Mouse (Mus musculus) CD4-positive, CD25-positive, alpha-beta regulatory T cell, adult 9 weeks (primary cell): ENCODE data around the gene Trappc2l. TPM values are rescaled to one million over a fixed set of nuclear protein-coding genes. Genes with fewer than 3 reads are reported as not detected.

ENCODE experiments used
- polyA plus RNA-seq: library from polyadenylated mRNA; unstranded; fragments of 100-300 nt; shearing (Covaris generic); gene quantifications from one replicate; pipeline ENCODE4 v1.2.1, GENCODE M21; 2017

The Trappc2l gene
- 55.9 TPM for polyA plus RNA-seq

GRCm38 (mm10) chr8:122611295-122612133 is at the start of gene Trappc2l, which contains the start of gene Galns:
Trappc2l (plus strand) TSS chr8:122611640.
Galns (minus strand) TSS chr8:122611463.

DNA sequence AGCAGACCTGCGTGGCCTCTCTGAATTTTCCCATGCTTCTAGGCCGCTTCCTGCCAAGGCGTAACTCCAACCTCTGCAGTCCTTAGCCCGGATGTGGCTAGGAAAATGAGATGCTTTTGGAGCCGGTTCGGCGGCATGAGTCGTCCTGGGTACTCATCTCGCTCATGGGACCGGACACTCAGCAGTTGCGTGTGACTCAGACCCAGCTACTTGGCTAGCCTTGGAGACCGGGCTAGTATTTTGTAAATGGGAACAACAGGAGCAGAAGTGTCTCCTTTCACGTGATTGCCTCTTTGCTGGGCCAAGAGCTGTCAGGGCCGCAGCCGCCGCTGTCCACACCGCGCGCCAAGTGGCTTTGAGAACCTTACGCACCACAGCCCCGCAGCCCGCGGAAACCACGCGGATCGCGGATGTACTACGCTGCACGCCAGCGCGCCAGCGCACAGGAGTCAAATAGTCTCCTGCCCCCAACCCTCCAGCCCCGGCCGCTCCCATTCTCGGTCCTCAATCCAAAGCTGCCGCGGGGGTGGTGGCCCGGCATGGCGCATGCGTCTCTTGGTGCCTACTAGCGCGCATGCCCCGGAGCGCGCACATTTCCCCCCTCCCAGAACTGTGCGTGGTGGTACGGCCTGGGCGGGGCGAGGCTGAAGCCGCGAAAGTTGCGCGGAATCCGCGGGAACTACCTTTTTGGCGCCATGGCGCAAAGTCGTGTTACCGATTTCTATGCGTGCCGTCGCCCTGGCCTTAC is 43.9 kb upstream of the Trappc2l start, which contains the start of gene Cdt1:
Gene Cdt1, plus strand, starts transcription at position 655 of the 748 bp plus-strand sequence.

GRCm38 (mm10) chr8:122576648-122577022 is 34.8 kb upstream of the Trappc2l start, which contains the start of gene Aprt:
Aprt (minus strand) TSS chr8:122576909.

DNA sequence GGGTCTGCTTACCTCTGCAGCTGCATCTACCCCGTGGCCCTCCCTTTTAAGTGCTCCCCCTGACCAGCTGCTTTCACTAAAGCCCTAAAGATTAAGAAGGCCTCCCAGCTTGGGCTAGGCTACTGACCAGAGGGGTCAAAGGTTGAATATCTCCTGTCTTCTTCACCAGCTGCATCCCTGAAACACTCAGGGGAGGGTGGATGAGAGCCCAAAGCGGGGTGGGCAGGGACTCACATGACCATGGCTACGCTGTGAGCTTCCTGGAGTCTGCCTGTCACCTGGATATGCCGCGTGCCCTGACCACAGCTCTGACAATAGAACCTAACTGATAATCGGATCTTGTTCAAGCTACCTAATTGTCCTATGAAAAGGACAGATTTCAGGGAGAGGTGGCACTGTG is 11.3 kb downstream of the Trappc2l start, which contains the start of gene Pabpn1l:
Gene Pabpn1l, minus strand, starts transcription at position 13 of the 400 bp plus-strand sequence.

Other genes with a start within 250 kb of the Trappc2l start
- gene Zc3h18, start 235.0 kb upstream of the Trappc2l start, polyA plus RNA-seq = 53.9 TPM
- gene Il17c, start 189.6 kb upstream of the Trappc2l start, polyA plus RNA-seq = 0.92 TPM
- 1,044 TPM for gene Cyba, start 178.7 kb upstream of the Trappc2l start, polyA plus RNA-seq
- 29.2 TPM for gene Mvd, start 168.2 kb upstream of the Trappc2l start, polyA plus RNA-seq
- gene Snai3, start 150.9 kb upstream of the Trappc2l start, polyA plus RNA-seq = 5.2 TPM
- 29.5 TPM for gene Rnf166, start 135.6 kb upstream of the Trappc2l start, polyA plus RNA-seq
- 70.3 TPM for gene Ctu2, start 135.5 kb upstream of the Trappc2l start, polyA plus RNA-seq
- 5.2 TPM for gene Piezo1, start 60.3 kb upstream of the Trappc2l start, polyA plus RNA-seq
- gene Cdt1, start 43.6 kb upstream of the Trappc2l start, polyA plus RNA-seq = 11.4 TPM
- 264 TPM for gene Aprt, start 34.7 kb upstream of the Trappc2l start, polyA plus RNA-seq
- 17.2 TPM for gene Galns, start 177 bp upstream of the Trappc2l start, polyA plus RNA-seq
- not detected for gene Pabpn1l, start 11.1 kb downstream of the Trappc2l start, polyA plus RNA-seq
- 0.09 TPM for gene Cbfa2t3, start 87.5 kb downstream of the Trappc2l start, polyA plus RNA-seq
- 7.7 TPM for gene Acsf3, start 163.8 kb downstream of the Trappc2l start, polyA plus RNA-seq
- gene Cdh15, start 236.3 kb downstream of the Trappc2l start, polyA plus RNA-seq = not detected